Mouse (Mus musculus) liver, embryonic 16.5 days (tissue): ENCODE data around the gene Scarb1. TPM values are rescaled to one million over a fixed set of nuclear protein-coding genes. Genes with fewer than 3 reads are reported as not detected.
A peak's percentile ranks its signal among the peaks of the same experiment; 100 is the strongest.

Experiments used
- ATAC-seq: fragments of 200-750 bp; cut with Nextera tagmentation; 2 replicates; pipeline ENCODE4 v1.8.0; 2017; ENCODE audit warnings: low read depth, mild to moderate bottlenecking, moderate number of reproducible peaks, moderate library complexity
- H3K27ac ChIP-seq: fragments of 300-500 bp; sonication (generic); 2 replicates; pipeline ENCODE4 v1.5.1; 2014; ENCODE audit warnings: mild to moderate bottlenecking, low read length
- H3K27me3 ChIP-seq: fragments of 300-500 bp; sonication (generic); 2 replicates; pipeline ENCODE4 v1.6.1; 2014; ENCODE audit warnings: low read depth, low read length, mixed read lengths; ENCODE audit not compliant: control insufficient read depth, insufficient read depth
- H3K36me3 ChIP-seq: fragments of 300-500 bp; sonication (generic); 2 replicates; pipeline ENCODE4 v1.6.1; 2014; ENCODE audit warnings: mild to moderate bottlenecking; ENCODE audit not compliant: control insufficient read depth, insufficient read depth
- H3K4me1 ChIP-seq: fragments of 300-500 bp; sonication (generic); 2 replicates; pipeline ENCODE4 v1.6.1; 2014; ENCODE audit warnings: low read depth, low read length, mixed read lengths; ENCODE audit not compliant: control insufficient read depth
- H3K4me2 ChIP-seq: fragments of 300-500 bp; sonication (generic); 2 replicates; pipeline ENCODE4 v1.6.1; 2014; ENCODE audit warnings: low read depth, low read length, mixed read lengths
- H3K4me3 ChIP-seq: fragments of 300-500 bp; sonication (generic); 2 replicates; pipeline ENCODE4 v1.5.1; 2014; ENCODE audit warnings: low read depth, mild to moderate bottlenecking, low read length
- H3K9ac ChIP-seq: fragments of 300-500 bp; sonication (generic); 2 replicates; pipeline ENCODE4 v1.6.1; 2014; ENCODE audit warnings: low read depth, low read length
- H3K9me3 ChIP-seq: fragments of 300-500 bp; sonication (generic); replicated peaks from 2 replicates; pipeline ENCODE4 v1.6.1; 2016; ENCODE audit warnings: low read length; ENCODE audit not compliant: control insufficient read depth
- WGBS: fragments of 180-500 bp; shearing (Covaris S2); extraction: QIAGEN DNeasy Blood & Tissue Kit; methylation state at CpG from one replicate; pipeline ENCODE4 v1.1.7; 2014; ENCODE audit not compliant: insufficient replicate concordance; 5-methylcytosine and 5-hydroxymethylcytosine counted together
- polyA plus RNA-seq: library from polyadenylated mRNA; unstranded; fragments of >200 nt; fragmentation: Nextera tagmentation; extraction: Ambion mirVana; gene quantifications from 2 replicates; pipeline ENCODE4 v1.2.1, GENCODE M21; 2015

Gene Scarb1
- polyA plus RNA-seq, 1 experiment from 2014 or later, result 89.5 TPM

- Histone ChIP-seq H3K36me3 (no peaks in the 10 kb centered on the region), H3K27ac (no peak overlapping the region), H3K9me3 (no peaks in the 10 kb centered on the region), H3K27me3 (no peaks in the 10 kb centered on the region), H3K4me1 (no peaks in the 10 kb centered on the region; the same call in 1 of the 2 replicates), H3K4me2 (no peak overlapping the region), H3K4me3 (no peak overlapping the region), H3K9ac (no peak overlapping the region)
- 41% methylated on average over 15 of the region's 15 CpGs for WGBS
- no peak for ATAC-seq
These were observed 88.8 kb downstream of the Scarb1 start for GRCm38 (mm10) chr5:125251885-125252615.

- Histone ChIP-seq H3K9me3 (no peaks in the 10 kb centered on the region), H3K4me1 (no peaks in the 10 kb centered on the region; the same call in 1 of the 2 replicates), H3K4me3 (no peak overlapping the region), H3K27me3 (peaks cover 10% of the 10 kb centered on the region), H3K27ac (no peak overlapping the region), H3K9ac (no peak overlapping the region), H3K4me2 (no peak overlapping the region), H3K36me3 (no peaks in the 10 kb centered on the region)
- WGBS, result 27% methylated on average over 6 of the region's 6 CpGs
- ATAC-seq, result peak; percentile 67
These were observed 91.7 kb downstream of the Scarb1 start for GRCm38 (mm10) chr5:125249187-125249586.

- Histone ChIP-seq H3K4me2 (no peak overlapping the region), H3K9ac (no peak overlapping the region), H3K4me3 (no peak overlapping the region), H3K9me3 (no peaks in the 10 kb centered on the region), H3K27me3 (peaks cover 10% of the 10 kb centered on the region), H3K36me3 (no peaks in the 10 kb centered on the region), H3K4me1 (no peaks in the 10 kb centered on the region; the same call in 1 of the 2 replicates), H3K27ac (no peak overlapping the region)
- WGBS, result 51% methylated on average over 4 of the region's 4 CpGs
- no peak for ATAC-seq
These were observed 94.2 kb downstream of the Scarb1 start for GRCm38 (mm10) chr5:125246711-125247110.

- Histone ChIP-seq H3K36me3 (no peaks in the 10 kb centered on the region), H3K4me1 (no peaks in the 10 kb centered on the region; the same call in 1 of the 2 replicates), H3K4me2 (no peak overlapping the region), H3K27ac (no peak overlapping the region), H3K4me3 (no peak overlapping the region), H3K9me3 (no peaks in the 10 kb centered on the region), H3K9ac (no peak overlapping the region), H3K27me3 (peaks cover 10% of the 10 kb centered on the region)
- whole genome bisulfite sequencing, result 7% methylated on average over 27 of the region's 27 CpGs
- ATAC-seq, result no peak
These were observed 95.3 kb downstream of the Scarb1 start for GRCm38 (mm10) chr5:125245534-125246151.

GRCm38 (mm10) chr5:125244825-125245533 is 95.9 kb downstream of the Scarb1 start:
- no peak for ATAC-seq

GRCm38 (mm10) chr5:125243928-125244327 is 97.0 kb downstream of the Scarb1 start:
- no peak overlapping the region for H3K27ac ChIP-seq
- no peaks in the 10 kb centered on the region for H3K36me3 ChIP-seq
- ATAC-seq, result no peak
- H3K9me3 ChIP-seq, result no peaks in the 10 kb centered on the region
- no peak overlapping the region for H3K9ac ChIP-seq
- no peak overlapping the region for H3K4me2 ChIP-seq
- no peak overlapping the region for H3K4me3 ChIP-seq
- WGBS, result 32% methylated on average over 6 of the region's 6 CpGs
- H3K27me3 ChIP-seq, result peaks cover 10% of the 10 kb centered on the region
- no peaks in the 10 kb centered on the region; the same call in 1 of the 2 replicates for H3K4me1 ChIP-seq

More at GRCm38 (mm10) chr5:125244825-125245533, 95.9 kb downstream of the Scarb1 start:
- Histone ChIP-seq H3K4me3 (no peak overlapping the region), H3K9ac (no peak overlapping the region), H3K27me3 (peaks cover 10% of the 10 kb centered on the region), H3K36me3 (no peaks in the 10 kb centered on the region), H3K27ac (no peak overlapping the region), H3K4me2 (no peak overlapping the region), H3K4me1 (no peaks in the 10 kb centered on the region; the same call in 1 of the 2 replicates), H3K9me3 (no peaks in the 10 kb centered on the region)
- WGBS, result 17% methylated on average over 13 of the region's 13 CpGs

GRCm38 (mm10) chr5:125242111-125242510 is 98.8 kb downstream of the Scarb1 start:
- Histone ChIP-seq H3K4me1 (no peaks in the 10 kb centered on the region), H3K36me3 (no peaks in the 10 kb centered on the region), H3K4me2 (no peak overlapping the region), H3K9ac (no peak overlapping the region), H3K27ac (no peak overlapping the region), H3K9me3 (no peaks in the 10 kb centered on the region), H3K27me3 (peaks cover 10% of the 10 kb centered on the region), H3K4me3 (no peak overlapping the region)
- ATAC-seq, result no peak
- 69% methylated on average over 7 of the region's 7 CpGs for WGBS

- WGBS, result 34% methylated on average over 7 of the region's 7 CpGs
- no peak overlapping the region for H3K4me2 ChIP-seq
These were observed 99.3 kb downstream of the Scarb1 start for GRCm38 (mm10) chr5:125241627-125242026.

More at GRCm38 (mm10) chr5:125241627-125242026, 99.3 kb downstream of the Scarb1 start:
- H3K4me1 ChIP-seq, result no peaks in the 10 kb centered on the region
- peaks cover 10% of the 10 kb centered on the region for H3K27me3 ChIP-seq
- ATAC-seq, result no peak
- H3K27ac ChIP-seq, result no peak overlapping the region
- no peaks in the 10 kb centered on the region for H3K9me3 ChIP-seq
- H3K4me3 ChIP-seq, result no peak overlapping the region
- no peak overlapping the region for H3K9ac ChIP-seq
- no peaks in the 10 kb centered on the region for H3K36me3 ChIP-seq
